Mouse (Mus musculus) hindbrain, embryonic 13.5 days (tissue): ENCODE results near the gene Rhno1. TPM values are rescaled to one million over a fixed set of nuclear protein-coding genes. Genes with fewer than 3 reads are reported as not detected.

Source experiments
- ATAC-seq: fragments of 200-750 bp; cut with Nextera tagmentation; 2 replicates; pipeline ENCODE4 v1.8.0; 2017; ENCODE audit warnings: moderate TSS enrichment; ENCODE audit not compliant: low FRiP score
- H3K27ac ChIP-seq: fragments of 300-500 bp; sonication (generic); 2 replicates; pipeline ENCODE4 v1.5.1; 2015; ENCODE audit warnings: inconsistent platforms, mild to moderate bottlenecking, moderate library complexity
- H3K27me3 ChIP-seq: fragments of 300-500 bp; sonication (generic); 2 replicates; pipeline ENCODE4 v1.6.1; 2015; ENCODE audit warnings: mild to moderate bottlenecking, inconsistent platforms
- H3K36me3 ChIP-seq: fragments of 300-500 bp; sonication (generic); 2 replicates; pipeline ENCODE4 v1.6.1; 2015; ENCODE audit warnings: mild to moderate bottlenecking, inconsistent platforms
- H3K4me1 ChIP-seq: fragments of 300-500 bp; sonication (generic); replicated peaks from 2 replicates; pipeline ENCODE4 v1.6.1; 2015; ENCODE audit warnings: inconsistent platforms
- H3K4me2 ChIP-seq: fragments of 300-500 bp; sonication (generic); 2 replicates; pipeline ENCODE4 v1.6.1; 2015; ENCODE audit warnings: inconsistent platforms, mild to moderate bottlenecking, moderate library complexity
- H3K4me3 ChIP-seq: fragments of 300-500 bp; sonication (generic); 2 replicates; pipeline ENCODE4 v1.5.1; 2015; ENCODE audit warnings: mild to moderate bottlenecking, inconsistent platforms
- H3K9ac ChIP-seq: fragments of 300-500 bp; sonication (generic); 2 replicates; pipeline ENCODE4 v1.6.1; 2015; ENCODE audit warnings: mild to moderate bottlenecking, inconsistent platforms
- H3K9me3 ChIP-seq: fragments of 300-500 bp; sonication (generic); 2 replicates; pipeline ENCODE4 v1.6.1; 2016; ENCODE audit warnings: inconsistent platforms
- WGBS: fragments of 180-500 bp; shearing (Covaris S2); methylation state at CpG from one replicate; pipeline ENCODE4 v1.1.7; 2015; 5-methylcytosine and 5-hydroxymethylcytosine counted together
- polyA plus RNA-seq: library from polyadenylated mRNA; unstranded; fragments of >200 nt; fragmentation: Nextera tagmentation; extraction: Ambion mirVana; gene quantifications from 2 replicates; pipeline ENCODE4 v1.2.1, GENCODE M21; 2015

Rhno1 gene
- polyA plus RNA-seq: 115 and 117 TPM in 2 replicates

DNA sequence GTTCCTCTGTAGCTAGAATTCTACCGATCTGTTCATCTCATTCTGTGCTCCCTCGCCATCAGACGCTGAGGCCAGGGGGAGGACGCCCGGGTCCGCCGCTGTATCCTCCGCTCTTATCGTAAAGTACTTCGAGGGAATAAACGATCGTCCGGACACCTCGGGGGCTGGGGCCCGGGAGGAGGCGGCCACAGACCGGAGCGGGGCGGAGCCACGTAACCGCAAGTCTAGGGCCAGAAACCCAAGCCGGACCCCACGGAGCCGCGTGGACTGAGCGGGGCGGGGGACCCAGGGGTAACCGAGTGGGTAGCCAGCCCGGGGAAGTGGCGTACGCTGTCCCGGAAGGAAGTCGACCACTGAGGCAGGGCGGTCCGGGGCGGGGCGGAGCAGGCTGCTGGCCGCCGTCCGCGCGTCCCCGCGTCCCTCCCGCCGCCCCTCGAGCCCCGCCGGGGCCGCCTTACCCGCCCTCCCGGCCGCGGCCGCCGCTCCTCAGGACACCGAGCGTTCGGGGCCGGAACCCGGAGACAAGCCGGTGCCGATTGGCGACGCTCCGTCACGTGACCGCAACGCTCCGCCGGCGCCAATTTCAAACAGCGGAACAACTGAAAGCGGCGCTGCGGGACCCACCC, at the start of gene Rhno1, which contains the start of gene Foxm1:
Gene Rhno1, minus strand, starts transcription at position 531 of the 626 bp plus-strand sequence.
Gene Foxm1, plus strand, starts transcription at position 587 of the 626 bp plus-strand sequence.
- peaks cover 20% of the 10 kb centered on the region for H3K36me3 ChIP-seq
- no peaks in the 10 kb centered on the region for H3K9me3 ChIP-seq
- peak within 1 kb of the TSS; percentile 86 for H3K27ac ChIP-seq
- H3K4me3 ChIP-seq: peak within 1 kb of the TSS; percentile 67
- H3K27me3 ChIP-seq: no peaks in the 10 kb centered on the region
- under 1% methylated on average over 76 of the region's 76 CpGs for WGBS
- peak; percentile 92 for ATAC-seq
- H3K4me2 ChIP-seq: peak within 1 kb of the TSS; percentile 99
- peak within 1 kb of the TSS; percentile 82 for H3K9ac ChIP-seq
- peaks cover 40% of the 10 kb centered on the region for H3K4me1 ChIP-seq

DNA sequence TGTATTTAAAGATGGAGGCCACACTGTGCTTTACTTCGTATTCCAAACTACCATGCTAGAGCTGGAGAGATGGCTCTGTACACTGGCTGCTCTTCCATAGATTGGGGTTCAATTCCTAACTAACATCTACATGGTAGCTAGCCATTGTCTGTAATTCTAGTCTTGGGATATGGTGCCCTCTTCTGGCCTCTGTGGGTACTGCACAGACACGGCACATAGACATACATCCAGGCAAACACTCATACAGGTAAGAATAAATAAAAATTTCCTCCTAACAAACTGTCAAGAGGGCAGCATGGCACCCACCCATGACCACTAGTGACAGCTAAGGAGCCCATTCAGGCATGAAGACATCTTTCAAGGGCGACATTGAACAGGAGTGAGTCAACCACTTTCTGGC, 48.4 kb upstream of the Rhno1 start:
- Histone ChIP-seq H3K9me3 (no peaks in the 10 kb centered on the region), H3K36me3 (peaks cover 89% of the 10 kb centered on the region)
- 26% methylated on average over 3 of the region's 3 CpGs for WGBS

DNA sequence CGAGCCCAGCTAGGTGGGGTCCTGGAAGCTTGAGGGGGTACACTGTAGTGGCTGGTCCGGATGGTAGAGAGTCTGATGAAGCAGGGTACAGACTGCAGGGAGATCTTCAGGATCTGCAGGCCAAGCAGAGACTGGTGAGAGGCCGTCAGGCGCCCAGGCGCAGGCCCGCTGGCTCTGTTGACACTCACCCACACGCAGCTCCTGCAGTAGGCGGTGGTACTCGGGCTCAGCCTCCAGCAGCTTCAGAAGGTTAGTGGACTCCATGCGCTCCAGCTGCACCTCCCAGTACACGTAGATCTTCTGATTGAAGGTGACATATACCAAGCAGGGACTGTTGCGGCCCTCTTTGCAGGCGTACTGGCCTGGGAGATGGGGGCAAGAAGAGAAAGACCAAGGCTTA, 47.6 kb upstream of the Rhno1 start:
- H3K4me1 ChIP-seq: no peaks in the 10 kb centered on the region
- no peak overlapping the region for H3K4me3 ChIP-seq
- no peak overlapping the region for H3K4me2 ChIP-seq
- no peak for ATAC-seq
- no peaks in the 10 kb centered on the region for H3K27me3 ChIP-seq
- peaks cover 87% of the 10 kb centered on the region for H3K36me3 ChIP-seq
- no peak overlapping the region for H3K9ac ChIP-seq
- WGBS: 96% methylated on average over 13 of the region's 13 CpGs
- H3K27ac ChIP-seq: no peak overlapping the region
- H3K9me3 ChIP-seq: no peaks in the 10 kb centered on the region

More for the DNA sequence above, 48.4 kb upstream of the Rhno1 start:
- no peaks in the 10 kb centered on the region for H3K27me3 ChIP-seq
- peak; percentile 47; the same call in 1 of the 2 replicates for ATAC-seq
- H3K9ac ChIP-seq: no peak overlapping the region
- H3K4me1 ChIP-seq: no peaks in the 10 kb centered on the region
- H3K27ac ChIP-seq: no peak overlapping the region
- H3K4me2 ChIP-seq: no peak overlapping the region
- H3K4me3 ChIP-seq: no peak overlapping the region

DNA sequence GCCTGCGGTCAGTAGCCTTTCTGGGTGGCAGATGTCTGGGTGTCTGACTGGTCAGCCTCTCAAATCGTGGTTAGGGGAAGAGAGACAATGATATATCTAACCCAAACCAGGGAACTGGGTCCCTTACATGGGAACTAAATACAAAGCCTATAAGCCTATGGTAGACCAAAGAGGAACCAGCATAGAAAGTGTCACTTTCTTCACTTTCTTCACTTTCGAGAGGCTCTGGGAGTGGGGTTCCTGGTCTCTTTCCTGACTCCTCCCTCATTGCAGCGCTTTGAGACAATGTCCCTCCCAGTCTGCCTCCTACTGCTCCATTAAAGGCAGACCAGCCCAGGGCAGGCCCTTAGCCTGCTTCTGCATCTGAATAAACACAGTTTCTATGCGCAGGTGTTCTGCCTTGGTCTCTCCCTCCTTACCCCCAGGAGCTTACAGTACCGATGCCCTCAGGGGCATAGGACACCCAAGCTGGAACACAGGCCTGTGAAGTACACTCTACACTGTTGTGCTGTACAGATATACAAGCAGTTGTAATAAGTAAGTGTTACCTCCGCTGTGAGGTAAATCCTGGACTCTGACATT, 45.9 kb upstream of the Rhno1 start:
- no peak overlapping the region for H3K4me3 ChIP-seq
- no peak for ATAC-seq
- 87% methylated on average over 7 of the region's 7 CpGs for WGBS
- H3K4me1 ChIP-seq: no peaks in the 10 kb centered on the region
- H3K9ac ChIP-seq: no peak overlapping the region
- H3K36me3 ChIP-seq: peaks cover 77% of the 10 kb centered on the region
- H3K4me2 ChIP-seq: no peak overlapping the region
- H3K9me3 ChIP-seq: no peaks in the 10 kb centered on the region
- H3K27me3 ChIP-seq: no peaks in the 10 kb centered on the region
- no peak overlapping the region for H3K27ac ChIP-seq

DNA sequence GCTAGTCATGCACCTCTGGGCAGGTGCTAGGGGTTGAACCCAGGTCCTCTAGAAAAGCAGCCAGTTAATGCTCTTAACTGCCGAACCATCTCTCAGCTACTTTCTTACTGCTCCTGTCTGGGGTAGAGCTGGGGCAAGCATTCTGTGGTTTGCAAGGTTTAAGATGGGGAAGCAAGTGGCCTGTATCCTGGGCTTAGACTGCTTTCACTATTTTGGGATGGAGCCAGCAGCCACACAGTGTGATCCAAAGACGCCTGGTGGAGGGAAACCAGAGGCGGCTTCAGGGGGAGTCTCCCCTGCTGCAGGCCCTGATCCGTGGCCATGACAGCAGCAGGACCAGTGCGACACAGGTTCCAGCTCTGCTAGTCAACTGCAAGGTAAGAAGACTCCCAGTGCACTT, 42.0 kb upstream of the Rhno1 start:
- 66% methylated on average over 5 of the region's 5 CpGs for WGBS
- Histone ChIP-seq H3K4me1 (peaks cover 18% of the 10 kb centered on the region), H3K36me3 (peaks cover 44% of the 10 kb centered on the region), H3K9ac (0 out of 2 replicates have a peak overlapping the region, but pooled peaks have one; percentile 25), H3K9me3 (no peaks in the 10 kb centered on the region), H3K27ac (no peak overlapping the region), H3K4me2 (no peak overlapping the region), H3K4me3 (no peak overlapping the region), H3K27me3 (no peaks in the 10 kb centered on the region)
- ATAC-seq: no peak

DNA sequence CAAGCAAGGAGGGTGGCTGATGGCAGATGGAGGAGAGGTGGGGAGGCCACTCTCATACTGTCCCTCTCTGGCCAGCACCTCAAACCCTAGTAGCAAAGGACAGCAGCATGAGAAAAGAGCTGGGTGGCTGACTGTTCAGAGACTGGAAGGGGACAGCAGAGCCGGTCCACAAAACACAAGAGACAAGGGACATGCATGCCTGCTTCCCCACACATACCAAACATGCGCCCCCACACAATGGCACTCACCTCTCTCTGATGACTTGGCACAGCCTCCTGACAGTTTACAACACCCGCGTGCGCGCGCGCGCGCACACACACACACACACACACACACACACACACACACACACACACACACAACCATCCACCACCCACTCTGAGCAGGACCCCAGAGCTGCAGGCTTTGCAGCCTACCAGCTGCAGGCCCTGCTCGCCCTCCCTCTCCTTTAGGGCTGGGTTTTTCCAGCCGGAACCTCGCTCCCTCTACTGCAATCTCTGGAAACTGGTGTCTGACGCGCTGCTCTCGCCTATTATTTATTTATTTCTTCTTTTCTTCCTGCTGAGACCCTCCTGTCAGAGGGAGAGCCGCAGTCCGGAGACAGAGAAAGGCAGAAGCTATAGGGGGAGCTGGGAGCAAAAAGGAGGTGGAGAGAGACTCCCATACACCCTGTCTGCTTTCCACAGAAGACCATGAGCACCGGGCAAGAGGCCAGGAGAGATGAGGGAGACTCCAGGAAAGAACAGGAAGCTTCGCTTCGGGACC, 36.9 kb upstream of the Rhno1 start:
- no peaks in the 10 kb centered on the region for H3K27me3 ChIP-seq
- 0 out of 2 replicates have a peak, but pooled peaks cover 2% of the 10 kb centered on the region for H3K36me3 ChIP-seq
- H3K27ac ChIP-seq: peak overlapping the region; percentile 78
- peak; percentile 86 for ATAC-seq
- H3K4me1 ChIP-seq: peaks cover 25% of the 10 kb centered on the region
- H3K4me2 ChIP-seq: peak overlapping the region; percentile 47
- H3K9me3 ChIP-seq: no peaks in the 10 kb centered on the region
- 45% methylated on average over 20 of the region's 21 CpGs for WGBS
- H3K4me3 ChIP-seq: peak overlapping the region; percentile 20
- peak overlapping the region; percentile 51 for H3K9ac ChIP-seq

DNA sequence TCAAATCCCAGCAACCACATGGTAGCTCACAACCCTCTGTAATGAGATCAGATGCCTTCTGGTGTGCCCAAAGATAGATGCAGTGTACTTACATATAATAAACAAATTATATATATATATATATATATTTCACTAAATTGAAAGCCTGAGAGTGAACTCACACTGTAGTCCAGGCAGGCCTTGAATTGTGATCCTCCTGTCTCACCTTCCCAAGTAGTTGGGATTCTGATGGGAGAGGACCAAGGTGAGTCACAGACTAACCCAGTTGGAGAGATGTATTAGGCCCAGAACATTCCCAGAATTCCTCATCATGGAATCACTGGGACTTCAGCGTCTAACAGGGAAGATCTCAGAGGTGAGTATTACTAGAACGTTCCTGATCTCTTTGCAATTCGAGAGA, 36.3 kb upstream of the Rhno1 start, which contains the start of gene Nrip2:
Gene Nrip2, plus strand, starts transcription at position 301 of the 400 bp plus-strand sequence.
- Histone ChIP-seq H3K9ac (peak within 1 kb of the TSS; percentile 51), H3K9me3 (no peaks in the 10 kb centered on the region), H3K36me3 (no peaks in the 10 kb centered on the region), H3K27ac (peak within 1 kb of the TSS; percentile 78), H3K4me2 (peak within 1 kb of the TSS; percentile 47), H3K4me3 (peak within 1 kb of the TSS; percentile 20), H3K4me1 (peaks cover 25% of the 10 kb centered on the region), H3K27me3 (no peaks in the 10 kb centered on the region)
- ATAC-seq: no peak
- 75% methylated on average over 3 of the region's 3 CpGs for WGBS

DNA sequence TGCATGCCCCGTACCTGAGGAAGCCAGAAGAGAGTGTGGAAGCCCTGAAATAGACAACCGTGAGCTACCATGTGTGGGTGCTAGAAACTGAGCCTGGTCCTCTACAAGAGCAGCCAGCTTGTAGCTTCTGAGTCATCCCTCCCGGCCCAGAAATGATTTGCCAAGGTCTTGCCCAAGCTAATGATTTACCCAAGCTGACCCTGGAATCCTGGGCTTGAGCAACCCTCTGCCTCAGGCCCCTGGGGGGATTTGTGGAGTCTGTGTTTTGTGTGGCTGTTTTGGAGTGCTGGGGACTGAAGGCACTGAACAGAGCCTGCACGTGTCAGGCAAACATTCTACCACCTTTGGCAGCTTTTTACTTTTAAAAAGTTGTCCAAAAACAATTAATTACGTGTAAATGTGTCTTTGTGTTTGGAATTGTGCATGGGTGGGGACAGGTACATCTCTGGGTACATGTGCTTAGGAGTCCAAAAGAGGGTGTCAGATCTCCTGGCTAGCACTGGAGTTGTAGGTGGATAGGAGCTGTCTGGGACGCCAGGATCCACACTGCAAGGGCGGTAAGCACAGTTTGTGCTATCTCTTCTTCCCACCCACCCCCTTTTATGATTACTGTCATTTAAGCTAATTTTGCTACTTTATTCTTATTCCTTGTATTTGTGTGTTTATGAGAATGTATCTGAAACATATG, 35.0 kb upstream of the Rhno1 start:
- Histone ChIP-seq H3K4me2 (no peak overlapping the region), H3K36me3 (no peaks in the 10 kb centered on the region), H3K9me3 (no peaks in the 10 kb centered on the region), H3K4me3 (no peak overlapping the region), H3K4me1 (peaks cover 25% of the 10 kb centered on the region), H3K27me3 (no peaks in the 10 kb centered on the region), H3K27ac (no peak overlapping the region), H3K9ac (no peak overlapping the region)
- no peak for ATAC-seq
- WGBS: 80% methylated on average over 7 of the region's 7 CpGs

DNA sequence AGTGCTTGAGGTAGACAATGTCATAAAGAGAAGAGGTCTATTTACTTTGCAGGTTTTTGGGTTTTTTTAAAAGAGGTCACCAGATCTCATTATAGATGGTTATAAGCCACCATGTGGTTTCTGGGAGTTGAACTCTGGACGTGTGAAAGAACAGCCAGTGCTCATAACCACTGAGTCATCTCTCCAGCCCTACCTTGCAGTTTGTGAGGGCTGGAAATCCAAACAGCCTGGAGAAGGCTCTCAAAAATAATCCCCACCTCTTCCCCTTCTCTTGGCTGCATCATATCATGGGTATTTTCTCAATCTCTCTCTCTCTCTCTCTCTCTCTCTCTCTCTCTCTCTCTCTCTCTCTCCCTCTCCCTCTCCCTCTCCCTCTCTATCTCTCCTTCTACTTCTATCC, 28.0 kb upstream of the Rhno1 start:
- no peak overlapping the region for H3K4me3 ChIP-seq
- H3K27ac ChIP-seq: no peak overlapping the region
- 60% methylated on average over 1 of the region's 1 CpGs for WGBS
- H3K36me3 ChIP-seq: no peaks in the 10 kb centered on the region
- H3K4me1 ChIP-seq: no peaks in the 10 kb centered on the region
- no peaks in the 10 kb centered on the region for H3K9me3 ChIP-seq
- H3K9ac ChIP-seq: no peak overlapping the region
- H3K4me2 ChIP-seq: no peak overlapping the region
- H3K27me3 ChIP-seq: no peaks in the 10 kb centered on the region
- no peak for ATAC-seq

DNA sequence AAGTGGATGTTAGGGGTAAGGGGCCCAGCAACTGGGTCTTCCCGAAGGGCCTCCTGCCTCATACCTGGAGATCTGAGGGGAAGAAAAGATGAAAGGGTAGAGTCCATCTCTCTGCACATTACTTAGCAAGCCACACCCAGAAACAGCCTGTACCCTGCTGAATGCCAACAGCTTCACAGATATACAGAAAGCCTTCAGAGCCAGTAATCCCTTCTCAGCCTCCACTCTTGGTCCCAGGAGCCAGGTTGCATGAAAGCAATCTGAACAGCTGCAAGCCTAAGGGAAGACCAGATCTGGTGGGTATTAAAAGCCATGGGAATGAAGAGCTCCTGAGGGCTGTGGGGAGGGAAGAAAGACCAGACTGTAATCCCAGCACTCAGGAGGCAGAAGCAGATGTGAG, 26.5 kb upstream of the Rhno1 start:
- no peaks in the 10 kb centered on the region for H3K36me3 ChIP-seq
- no peak overlapping the region for H3K4me2 ChIP-seq
- no peak overlapping the region for H3K9ac ChIP-seq
- no peak for ATAC-seq
- 94% methylated on average over 1 of the region's 1 CpGs for WGBS
- H3K27ac ChIP-seq: no peak overlapping the region
- H3K9me3 ChIP-seq: no peaks in the 10 kb centered on the region
- H3K27me3 ChIP-seq: no peaks in the 10 kb centered on the region
- H3K4me3 ChIP-seq: no peak overlapping the region
- H3K4me1 ChIP-seq: no peaks in the 10 kb centered on the region

DNA sequence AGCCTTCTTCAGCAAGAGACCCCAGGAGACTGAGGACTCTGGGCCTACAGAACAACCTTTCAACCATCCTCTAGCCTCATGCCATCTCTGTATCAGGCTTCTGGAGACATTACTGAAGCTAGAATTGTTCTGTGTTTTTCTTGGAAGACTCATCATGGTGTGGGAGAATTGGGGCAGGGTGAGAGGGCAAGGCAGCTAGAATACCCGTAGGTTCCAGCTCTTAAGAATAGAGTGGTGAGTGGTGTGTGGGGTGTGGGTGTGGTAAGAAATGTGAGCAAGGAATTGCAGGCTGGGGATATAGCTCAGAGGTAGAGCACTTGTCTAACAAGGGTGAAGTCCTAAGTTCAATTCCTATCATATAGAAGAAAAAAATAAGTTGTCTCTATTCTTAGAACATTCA, 22.3 kb upstream of the Rhno1 start:
- Histone ChIP-seq H3K27me3 (no peaks in the 10 kb centered on the region), H3K4me3 (no peak overlapping the region), H3K9ac (no peak overlapping the region), H3K36me3 (no peaks in the 10 kb centered on the region), H3K9me3 (no peaks in the 10 kb centered on the region), H3K27ac (no peak overlapping the region), H3K4me1 (no peaks in the 10 kb centered on the region), H3K4me2 (no peak overlapping the region)
- ATAC-seq: no peak
- WGBS: 79% methylated on average over 1 of the region's 1 CpGs

DNA sequence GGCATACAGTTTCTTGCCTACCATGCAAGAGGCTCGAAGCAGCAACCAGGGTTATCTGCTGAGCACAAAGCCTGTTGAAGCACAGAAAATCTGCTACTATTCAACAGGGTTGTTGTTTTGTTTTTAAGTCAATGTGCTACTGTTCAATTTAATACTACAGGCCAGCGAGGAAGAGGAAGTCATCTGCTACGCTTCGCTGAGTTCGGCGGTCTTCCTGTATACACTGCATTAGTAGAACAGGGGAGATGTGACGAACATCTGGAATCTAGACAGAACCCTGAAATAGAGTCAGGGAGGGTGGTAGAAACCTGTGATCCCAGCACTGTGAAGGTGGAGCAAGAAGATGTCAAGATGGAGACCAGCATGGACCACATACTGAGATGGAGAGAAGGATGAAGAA, 21.0 kb upstream of the Rhno1 start:
- Histone ChIP-seq H3K4me3 (no peak overlapping the region), H3K27me3 (no peaks in the 10 kb centered on the region), H3K27ac (no peak overlapping the region), H3K9ac (no peak overlapping the region), H3K4me1 (no peaks in the 10 kb centered on the region), H3K9me3 (no peaks in the 10 kb centered on the region), H3K4me2 (no peak overlapping the region), H3K36me3 (no peaks in the 10 kb centered on the region)
- 81% methylated on average over 7 of the region's 7 CpGs for whole genome bisulfite sequencing
- no peak for ATAC-seq
